Mouse (Mus musculus) Muller cell, postnatal 12 days (primary cell): ENCODE measurements around the gene Urgcp.
A peak's percentile ranks its signal among the peaks of the same experiment; 100 is the strongest.
"Not testable (repeated sequence)": the region's sequence is repeated elsewhere in the genome, so short reads cannot be mapped to it uniquely, and the experiment has no call there.

Experiments used
- DNase-seq: peaks from one replicate; pipeline ENCODE4 v3.0.0-alpha.2; 2015; ENCODE audit errors: inconsistent ontology term

Urgcp gene

GRCm38 (mm10) chr11:5761820-5762632 lies at the start of gene Urgcp:
Gene Urgcp, minus strand, starts transcription at chr11:5762376.
- peak; percentile 98 for DNase-seq

GRCm38 (mm10) chr11:5809487-5809886 lies 47.3 kb upstream of the Urgcp start:
- not testable (repeated sequence) for DNase-seq

GRCm38 (mm10) chr11:5807956-5808355 lies 45.8 kb upstream of the Urgcp start:
- no peak for DNase-seq

GRCm38 (mm10) chr11:5805711-5806110 lies 43.5 kb upstream of the Urgcp start:
- no peak for DNase-seq

- no peak for DNase-seq
Measured at GRCm38 (mm10) chr11:5804174-5804573, 42.0 kb upstream of the Urgcp start.

- DNase-seq = no peak
Measured at GRCm38 (mm10) chr11:5803551-5803981, 41.4 kb upstream of the Urgcp start, which contains the start of gene Pgam2. Gene Pgam2, minus strand, starts transcription at chr11:5803733.

- no peak for DNase-seq
Measured at GRCm38 (mm10) chr11:5802457-5803217, 40.5 kb upstream of the Urgcp start.

GRCm38 (mm10) chr11:5802005-5802404 lies 39.8 kb upstream of the Urgcp start:
- DNase-seq = no peak

- DNase-seq = no peak
Measured at GRCm38 (mm10) chr11:5801511-5801910, 39.3 kb upstream of the Urgcp start.

- no peak for DNase-seq
Measured at GRCm38 (mm10) chr11:5799621-5800490, 37.7 kb upstream of the Urgcp start.

- no peak for DNase-seq
Measured at GRCm38 (mm10) chr11:5797928-5798327, 35.8 kb upstream of the Urgcp start.

GRCm38 (mm10) chr11:5797371-5797770 lies 35.2 kb upstream of the Urgcp start:
- no peak for DNase-seq

GRCm38 (mm10) chr11:5796939-5797338 lies 34.8 kb upstream of the Urgcp start:
- DNase-seq = no peak

- peak; percentile 72 for DNase-seq
Measured at GRCm38 (mm10) chr11:5795706-5796105, 33.5 kb upstream of the Urgcp start.

GRCm38 (mm10) chr11:5795290-5795689 lies 33.1 kb upstream of the Urgcp start:
- DNase-seq = no peak

- no peak for DNase-seq
Measured at GRCm38 (mm10) chr11:5790431-5790830, 28.3 kb upstream of the Urgcp start.

GRCm38 (mm10) chr11:5789754-5790333 lies 27.7 kb upstream of the Urgcp start:
- DNase-seq = no peak

- DNase-seq = peak; percentile 17
Measured at GRCm38 (mm10) chr11:5789071-5789753, 27.0 kb upstream of the Urgcp start.

GRCm38 (mm10) chr11:5788056-5789014 lies 26.2 kb upstream of the Urgcp start, which contains the start of gene Dbnl:
Gene Dbnl, plus strand, starts transcription at chr11:5788488.
- peak; percentile 97 for DNase-seq

GRCm38 (mm10) chr11:5787671-5788055 lies 25.5 kb upstream of the Urgcp start:
- DNase-seq = no peak
